Mouse (Mus musculus) heart, postnatal 36 days (tissue): Measurements from ENCODE around the gene Rbm12b1. TPM values are rescaled to one million over a fixed set of nuclear protein-coding genes. Genes with fewer than 3 reads are reported as not detected.
"Not testable (repeated sequence)": the region's sequence is repeated elsewhere in the genome, so short reads cannot be mapped to it uniquely, and the experiment has no call there.

ENCODE experiments used
- DNase-seq, 2 experiments: peaks; one replicate each; pipeline ENCODE4 v3.0.0; 2021 to 2022
- intact Hi-C: fragments of 180-260 bp; cut with DNase I; formaldehyde crosslinking; loops from one replicate; pipeline ENCODE4 v1.15.1; 2025
- total RNA-seq, 2 experiments: library from RNA; stranded (reverse); gene quantifications; 2 replicates each; pipeline ENCODE4 v1.2.3; 2021

Gene Rbm12b1
- total RNA-seq = 1 to 10 TPM; 5.4 to 9.4 TPM

- intact Hi-C loops = not testable (repeated sequence)
- DNase-seq = peak; percentile 70 to 88
These were observed at the start of gene Rbm12b1 for GRCm38 (mm10) chr4:12140141-12140567. Gene Rbm12b1 (plus strand): TSS chr4:12140264.

DNA sequence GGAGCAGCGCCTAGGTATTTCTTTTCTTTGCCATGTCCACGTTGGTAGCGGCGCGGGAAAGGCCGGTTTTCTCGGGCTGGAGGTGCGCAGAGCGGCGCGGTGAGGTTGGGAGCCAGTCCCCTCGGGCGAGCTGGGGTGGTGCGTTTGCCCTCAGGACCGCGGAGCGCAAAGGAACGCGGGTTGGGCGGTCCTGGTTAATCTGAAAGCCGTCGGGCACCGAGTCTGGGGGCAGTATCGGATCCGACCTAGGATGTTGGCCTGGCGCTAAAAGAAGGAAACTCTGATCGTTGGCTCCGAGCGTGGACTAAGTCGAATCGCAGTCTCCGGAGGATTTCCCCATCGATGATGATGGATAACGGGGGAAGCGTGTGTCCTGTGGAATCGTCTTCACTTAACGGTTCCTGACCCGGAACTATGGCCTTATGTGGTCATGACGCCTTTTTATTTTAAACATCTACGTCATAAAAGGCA, 563 bp downstream of the Rbm12b1 start:
- DNase-seq = peak; percentile 16 to 27
- intact Hi-C loops = not testable (repeated sequence)

- intact Hi-C loops = not testable (repeated sequence)
These were observed 1.5 kb downstream of the Rbm12b1 start for GRCm38 (mm10) chr4:12141516-12141915.

GRCm38 (mm10) chr4:12147660-12148059, 7.6 kb downstream of the Rbm12b1 start:
- DNase-seq = no peak
- intact Hi-C loops = no loop called here

More at GRCm38 (mm10) chr4:12141516-12141915, 1.5 kb downstream of the Rbm12b1 start:
- not testable (repeated sequence) for DNase-seq

DNA sequence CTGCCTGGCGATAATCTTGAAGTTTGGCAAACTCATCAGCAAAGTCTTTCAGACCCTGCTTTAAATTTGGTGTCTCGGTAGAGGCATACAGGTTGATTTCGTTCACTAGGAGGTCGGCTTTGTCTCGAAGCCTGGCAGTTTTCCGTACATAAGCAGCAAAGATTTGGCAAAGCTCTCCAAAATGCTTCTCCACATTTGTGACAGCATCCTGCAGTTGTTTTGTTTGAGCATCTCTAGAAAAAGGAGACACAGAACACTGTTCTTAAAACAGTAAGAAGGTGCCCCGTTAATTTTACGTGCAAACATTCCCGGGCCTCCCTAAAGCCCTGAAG, 30.9 kb downstream of the Rbm12b1 start:
- no peak for DNase-seq
- intact Hi-C loops = no loop called here

- peak; percentile 68 to 78 for DNase-seq
- intact Hi-C loops = no loop called here
These were observed 31.4 kb downstream of the Rbm12b1 start, which contains the start of gene Fam92a for GRCm38 (mm10) chr4:12171318-12172091. Gene Fam92a (minus strand): TSS chr4:12172015.

DNA sequence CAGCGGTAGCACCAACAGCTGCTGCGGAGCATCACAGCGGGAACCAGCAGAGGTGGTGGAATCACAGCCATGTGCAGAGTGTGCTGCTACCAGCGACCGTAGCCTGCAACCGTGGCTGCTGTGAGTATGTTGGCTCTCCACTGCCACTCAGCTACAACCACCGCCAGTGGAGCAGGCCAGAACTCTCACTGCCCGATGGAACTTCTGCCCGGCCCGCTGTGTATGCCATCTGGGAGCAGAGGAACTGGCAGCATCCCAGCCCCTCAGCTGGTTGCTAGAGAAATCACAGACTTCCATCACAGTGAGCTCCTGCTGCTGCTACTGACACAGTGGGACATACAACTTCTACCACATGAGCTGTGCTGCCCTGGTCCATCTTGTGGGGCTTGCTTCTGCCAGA, 38.9 kb downstream of the Rbm12b1 start:
- DNase-seq = no peak
- intact Hi-C loops = no loop called here

Other genes starting within 250 kb of the Rbm12b1 start
- not detected for gene Gm10604, start 159.0 kb upstream of the Rbm12b1 start, total RNA-seq
- 1 to 10 TPM; 5.0 to 6.3 TPM for gene Rbm12b2, start 50.8 kb upstream of the Rbm12b1 start, total RNA-seq
- gene Fam92a, start 31.8 kb downstream of the Rbm12b1 start, total RNA-seq = 10 to 100 TPM; 20.1 to 22.7 TPM